Mouse (Mus musculus) heart, adult 2 months (tissue): ENCODE data around the gene Tbc1d10a. TPM values are rescaled to one million over a fixed set of nuclear protein-coding genes. Genes with fewer than 3 reads are reported as not detected.
"Not testable (repeated sequence)": the region's sequence is repeated elsewhere in the genome, so short reads cannot be mapped to it uniquely, and the experiment has no call there.

Experiments
- DNase-seq, 2 experiments: peaks; one replicate each; pipeline ENCODE4 v3.0.0; 2021
- H3K27ac ChIP-seq: fragments of 200-600 bp; 2 replicates; pipeline ENCODE4 v1.8.1; 2022
- H3K27me3 ChIP-seq: fragments of 200-500 bp; 2 replicates; pipeline ENCODE4 v1.6.1; 2012; ENCODE audit warnings: mild to moderate bottlenecking, low read length, inconsistent platforms, mixed read lengths; ENCODE audit not compliant: control insufficient read depth, insufficient read depth
- H3K36me3 ChIP-seq: fragments of 200-500 bp; 2 replicates; pipeline ENCODE4 v1.6.1; 2012; ENCODE audit warnings: low read length, inconsistent platforms; ENCODE audit not compliant: control insufficient read depth, insufficient read depth
- H3K4me1 ChIP-seq: fragments of 200-500 bp; 2 replicates; pipeline ENCODE4 v1.6.1; 2011; ENCODE audit warnings: low read length; ENCODE audit not compliant: control insufficient read depth, insufficient read depth
- H3K4me3 ChIP-seq: fragments of 200-600 bp; 2 replicates; pipeline ENCODE4 v1.8.1; 2022
- H3K79me2 ChIP-seq: fragments of 200-500 bp; replicated peaks from 2 replicates; pipeline ENCODE4 v1.6.1; 2012; ENCODE audit warnings: mild to moderate bottlenecking, inconsistent platforms, low read length, moderate library complexity, mixed read lengths; ENCODE audit not compliant: control insufficient read depth, insufficient read depth
- H3K9ac ChIP-seq: fragments of 200-500 bp; 2 replicates; pipeline ENCODE4 v1.6.1; 2012; ENCODE audit warnings: low read depth, mild to moderate bottlenecking, control low read depth, inconsistent platforms, low read length, mixed read lengths
- CTCF ChIP-seq: fragments of 200-600 bp; IDR thresholded peaks from 2 replicates; pipeline ENCODE4 v1.8.1; 2022; ENCODE audit warnings: antibody characterized with exemption, mild to moderate bottlenecking, moderate library complexity
- EP300 ChIP-seq: fragments of 200-500 bp; IDR thresholded peaks from 2 replicates; pipeline ENCODE4 v1.6.1; 2011; ENCODE audit warnings: low read depth, low read length, control low read depth; ENCODE audit not compliant: insufficient read depth
- POLR2A ChIP-seq: fragments of 200-500 bp; IDR thresholded peaks from 2 replicates; pipeline ENCODE4 v1.6.1; 2011; ENCODE audit warnings: mild to moderate bottlenecking, low read depth, low read length, control low read depth; ENCODE audit not compliant: insufficient read depth
- WGBS: fragments of 180-500 bp; shearing (Covaris S2); methylation state at CpG from one replicate; pipeline ENCODE4 v1.1.7; 2018; 5-methylcytosine and 5-hydroxymethylcytosine counted together
- intact Hi-C: fragments of 180-260 bp; cut with DNase I; formaldehyde crosslinking; loops from one replicate; pipeline ENCODE4 v1.15.1; 2025
- polyA plus RNA-seq: library from polyadenylated mRNA; depleted of rRNA; stranded (reverse); fragments of >200 nt; gene quantifications from 2 replicates; pipeline ENCODE4 v1.2.3, GENCODE M21; 2012
- total RNA-seq, 2 experiments: library from RNA; stranded (reverse); gene quantifications; 2 replicates each; pipeline ENCODE4 v1.2.3; 2021

Gene Tbc1d10a
- total and polyA plus RNA-seq, 3 experiments: 10.1 to 17.3 (median 10.7) TPM

- H3K79me2 ChIP-seq: peaks cover 4% of the 10 kb centered on the region; the same call in 1 of the 2 replicates
- TF ChIP-seq POLR2A: no peak
- peak; percentile 48 for TF ChIP-seq CTCF
- H3K36me3 ChIP-seq: peaks cover 13% of the 10 kb centered on the region
- H3K27me3 ChIP-seq: no peaks in the 10 kb centered on the region
- H3K27ac ChIP-seq: peak overlapping the region; percentile 44
- no peak overlapping the region for H3K4me3 ChIP-seq
- DNase-seq: no peak
- no peak overlapping the region for H3K9ac ChIP-seq
- 67% methylated on average over 4 of the region's 4 CpGs for WGBS
- peaks cover 16% of the 10 kb centered on the region for H3K4me1 ChIP-seq
- intact Hi-C loops: loop anchor here (1.0 kb wide), 1 partner anchor 35 kb away; no protein-coding TSS in a partner anchor
These were observed 2.2 kb upstream of the Tbc1d10a start for GRCm38 (mm10) chr11:4184251-4184952.

DNA sequence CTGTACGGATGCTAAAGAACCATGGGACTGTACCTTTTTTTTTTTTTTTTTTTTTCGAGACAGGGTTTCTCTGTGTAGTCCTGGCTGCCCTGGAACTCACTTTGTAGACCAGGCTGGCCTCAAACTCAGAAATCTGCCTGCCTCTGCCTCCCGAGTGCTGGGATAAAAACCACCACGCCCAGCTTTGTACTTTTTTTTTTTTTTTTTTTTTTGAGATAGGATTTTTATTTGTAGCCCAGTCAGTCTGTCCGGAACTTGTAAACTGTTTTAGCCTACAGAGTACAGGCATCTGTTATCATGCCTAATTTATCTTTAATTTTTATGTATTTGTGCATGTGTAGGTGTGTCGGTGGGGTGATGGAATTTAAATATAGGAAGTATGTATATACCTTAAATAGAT lies 1.1 kb upstream of the Tbc1d10a start:
- DNase-seq, H3K27ac ChIP-seq, intact Hi-C loops, H3K9ac ChIP-seq, H3K4me3 ChIP-seq, H3K27me3 ChIP-seq, H3K79me2 ChIP-seq: not testable (repeated sequence)
- Histone ChIP-seq H3K4me1 (peaks cover 23% of the 10 kb centered on the region), H3K36me3 (peaks cover 17% of the 10 kb centered on the region)
- 87% methylated on average over 6 of the region's 6 CpGs for WGBS

DNA sequence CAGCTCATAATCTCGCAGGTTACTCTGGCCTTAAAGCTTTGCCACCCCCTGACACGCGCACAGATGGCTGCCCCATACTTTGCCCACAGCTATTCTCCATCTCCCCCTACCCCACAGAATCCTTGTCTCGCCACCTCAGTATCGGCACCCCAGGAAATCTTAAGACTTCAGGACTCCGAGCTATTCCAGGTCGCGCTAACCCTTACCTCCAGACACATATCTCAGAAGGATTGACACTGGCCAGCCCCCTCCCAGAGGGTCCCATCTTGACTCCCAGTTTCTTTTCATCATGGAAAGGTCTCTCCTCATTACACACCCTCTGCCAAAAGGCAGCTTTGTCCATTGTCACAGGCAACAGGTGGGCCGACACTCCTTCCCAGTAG lies 720 bp downstream of the Tbc1d10a start:
- peak overlapping the region; percentile 88 for H3K9ac ChIP-seq
- peak overlapping the region; percentile 97 for H3K27ac ChIP-seq
- H3K27me3 ChIP-seq: no peaks in the 10 kb centered on the region
- TF ChIP-seq POLR2A (no peak), EP300 (no peak), CTCF (no peak)
- peaks cover 32% of the 10 kb centered on the region for H3K4me1 ChIP-seq
- H3K4me3 ChIP-seq: peak overlapping the region; percentile 94
- H3K79me2 ChIP-seq: peaks cover 6% of the 10 kb centered on the region; the same call in 1 of the 2 replicates
- WGBS: 16% methylated on average over 9 of the region's 9 CpGs
- peaks cover 14% of the 10 kb centered on the region for H3K36me3 ChIP-seq
- intact Hi-C loops: no loop called here
- DNase-seq: peak in 1 of 2 experiments; percentile 36

- 69% methylated on average over 6 of the region's 6 CpGs for WGBS
These were observed 2.6 kb downstream of the Tbc1d10a start for GRCm38 (mm10) chr11:4189182-4189581.

GRCm38 (mm10) chr11:4190677-4191076 lies 4.1 kb downstream of the Tbc1d10a start:
- 43% methylated on average over 3 of the region's 3 CpGs for WGBS
- Histone ChIP-seq H3K36me3 (peaks cover 18% of the 10 kb centered on the region), H3K9ac (no peak overlapping the region), H3K27me3 (no peaks in the 10 kb centered on the region), H3K27ac (peak overlapping the region; percentile 65), H3K4me1 (peaks cover 38% of the 10 kb centered on the region), H3K4me3 (no peak overlapping the region), H3K79me2 (peaks cover 6% of the 10 kb centered on the region; the same call in 1 of the 2 replicates)
- intact Hi-C loops: no loop called here
- DNase-seq: peak; percentile 33 to 47
- TF ChIP-seq EP300 (0 out of 2 replicates have a peak, but pooled peaks have one; percentile 31), POLR2A (no peak), CTCF (no peak)

More at GRCm38 (mm10) chr11:4189182-4189581, 2.6 kb downstream of the Tbc1d10a start:
- Histone ChIP-seq H3K4me3 (no peak overlapping the region), H3K36me3 (peaks cover 14% of the 10 kb centered on the region), H3K27me3 (no peaks in the 10 kb centered on the region), H3K27ac (peak overlapping the region; percentile 34; the same call in 1 of the 2 replicates), H3K79me2 (peaks cover 6% of the 10 kb centered on the region; the same call in 1 of the 2 replicates), H3K4me1 (peaks cover 30% of the 10 kb centered on the region), H3K9ac (no peak overlapping the region; the same call in 1 of the 2 replicates)
- intact Hi-C loops: no loop called here
- DNase-seq: no peak
- TF ChIP-seq CTCF: no peak
- no peak for TF ChIP-seq POLR2A
- TF ChIP-seq EP300: no peak

DNA sequence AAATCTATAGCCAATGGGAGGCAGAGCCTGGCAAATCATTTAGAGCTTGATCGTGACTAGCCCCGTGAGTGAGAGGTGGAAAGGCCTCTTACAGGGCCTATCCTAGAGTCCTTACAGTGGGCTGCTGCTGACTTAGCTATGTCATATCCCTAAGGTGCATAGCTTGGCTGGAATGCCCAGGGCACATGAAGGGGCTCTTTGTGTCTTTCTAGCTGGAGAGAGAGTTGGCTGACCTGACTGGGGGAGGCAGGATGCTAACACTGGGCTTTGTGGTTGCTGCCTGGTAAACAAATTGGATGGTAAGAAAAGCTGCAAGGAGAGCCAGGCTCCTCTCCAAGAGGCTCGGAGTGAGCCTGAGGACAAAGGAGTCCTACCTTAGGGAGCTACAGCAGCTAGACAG lies 6.2 kb downstream of the Tbc1d10a start:
- peak in 1 of 2 experiments; percentile 16 for DNase-seq
- 77% methylated on average over 3 of the region's 3 CpGs for WGBS
- intact Hi-C loops: no loop called here
- peaks cover 45% of the 10 kb centered on the region for H3K4me1 ChIP-seq
- no peak for TF ChIP-seq EP300
- TF ChIP-seq POLR2A: no peak
- H3K36me3 ChIP-seq: peaks cover 18% of the 10 kb centered on the region
- no peaks in the 10 kb centered on the region for H3K27me3 ChIP-seq
- no peak overlapping the region; the same call in 1 of the 2 replicates for H3K27ac ChIP-seq
- H3K4me3 ChIP-seq: no peak overlapping the region
- H3K9ac ChIP-seq: no peak overlapping the region
- H3K79me2 ChIP-seq: peaks cover 2% of the 10 kb centered on the region; the same call in 1 of the 2 replicates
